Mouse (Mus musculus): ENCODE measurements around the gene Slc22a7.

DNA sequence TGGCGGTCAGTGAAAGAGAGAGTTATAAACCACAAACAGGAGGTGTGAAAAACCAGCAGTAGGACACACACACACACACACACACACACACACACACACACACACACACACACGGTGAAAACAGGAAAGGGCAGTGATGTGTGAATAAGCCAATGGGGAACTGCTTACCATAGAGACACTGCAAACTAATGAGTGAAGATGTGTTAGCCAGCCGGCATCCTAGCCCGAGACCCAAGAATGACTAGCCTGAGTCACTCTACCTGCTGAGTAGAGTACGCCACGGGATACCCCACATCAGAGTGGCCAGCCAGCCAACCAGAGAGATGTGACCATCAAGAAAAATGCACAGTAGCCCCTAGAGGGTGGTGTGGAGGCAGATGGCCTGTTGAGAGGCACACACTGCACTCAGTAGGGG is 46.2 kb upstream of the Slc22a7 start:
- no peak for TF ChIP-seq CTCF (IDR thresholded peaks at IDR 0.05; ENCODE audit: insufficient read depth, low read length)
- no peak for TF ChIP-seq POLR2A (IDR thresholded peaks at IDR 0.05; ENCODE audit: borderline replicate concordance, extremely low read depth, low read depth, low read length)
